Mouse (Mus musculus) thymus, adult 18-20 months (tissue): ENCODE measurements around the gene Snta1.

Experiments used
- DNase-seq, 2 experiments: peaks; one replicate each; pipeline ENCODE4 v3.0.0; 2022; ENCODE audit warnings: mixed read lengths in 2 of 2

Snta1 gene

DNA sequence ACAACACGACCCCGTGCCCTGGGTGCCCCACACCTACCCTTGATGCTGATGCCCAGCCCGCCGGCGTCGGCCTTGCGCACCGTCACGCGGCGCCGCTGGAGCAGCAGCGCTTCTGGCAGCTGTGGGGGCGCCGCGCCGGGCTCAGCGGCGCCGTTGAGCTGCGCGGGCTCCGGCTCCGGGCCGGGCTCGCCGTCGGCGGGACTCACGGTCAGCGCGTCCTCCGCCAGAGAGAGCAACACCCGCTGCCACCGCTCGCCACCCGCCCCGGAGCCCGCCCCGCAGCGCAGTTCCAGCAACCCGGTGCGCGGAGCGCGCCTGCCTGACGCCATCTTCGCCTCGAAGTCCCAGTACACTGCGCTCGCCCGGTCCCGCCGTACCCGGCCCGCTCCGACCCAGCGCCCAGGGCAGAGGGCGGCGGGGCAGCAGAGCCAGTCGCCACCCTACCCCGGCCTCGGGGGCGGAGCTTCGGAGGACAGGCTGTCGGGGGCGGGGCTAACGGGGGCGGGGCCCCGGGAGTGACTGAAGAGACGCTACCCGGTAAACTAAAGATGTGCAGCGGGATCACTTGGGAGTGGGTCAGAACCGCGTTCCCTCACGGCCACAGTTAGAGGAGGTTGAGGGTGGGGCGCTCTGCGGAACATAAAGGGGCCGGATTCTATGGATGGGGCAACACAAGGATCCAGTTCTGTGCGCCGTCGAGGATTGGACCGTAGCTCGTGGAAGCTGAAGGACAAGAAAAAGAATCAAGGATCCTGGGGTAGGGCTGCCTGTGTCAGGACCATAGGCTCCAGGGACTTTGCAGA lies at the start of gene Snta1:
Gene Snta1 (minus strand): TSS at position 457 of the 803 bp plus-strand sequence.
- peak; percentile 49 to 54 for DNase-seq

DNA sequence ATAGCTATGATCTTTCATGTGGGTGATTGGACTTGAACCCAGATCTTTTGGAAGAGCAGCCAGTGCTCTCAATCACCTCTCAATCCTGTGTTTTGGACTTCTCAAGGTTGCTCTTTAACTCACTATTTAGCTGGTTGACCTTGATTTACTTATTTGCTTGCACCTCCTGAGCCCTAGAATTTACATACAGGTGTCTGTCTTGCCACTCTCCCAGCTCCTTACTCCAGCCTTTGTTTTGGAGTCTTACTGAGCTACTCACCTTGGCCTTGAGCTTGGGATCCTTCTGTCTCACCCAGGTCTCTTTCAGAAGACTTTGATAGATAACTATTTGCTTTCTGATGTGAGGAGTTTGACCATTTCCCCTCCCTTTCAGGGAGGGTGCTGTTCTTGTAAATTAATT lies 48.7 kb upstream of the Snta1 start:
- DNase-seq: no peak

DNA sequence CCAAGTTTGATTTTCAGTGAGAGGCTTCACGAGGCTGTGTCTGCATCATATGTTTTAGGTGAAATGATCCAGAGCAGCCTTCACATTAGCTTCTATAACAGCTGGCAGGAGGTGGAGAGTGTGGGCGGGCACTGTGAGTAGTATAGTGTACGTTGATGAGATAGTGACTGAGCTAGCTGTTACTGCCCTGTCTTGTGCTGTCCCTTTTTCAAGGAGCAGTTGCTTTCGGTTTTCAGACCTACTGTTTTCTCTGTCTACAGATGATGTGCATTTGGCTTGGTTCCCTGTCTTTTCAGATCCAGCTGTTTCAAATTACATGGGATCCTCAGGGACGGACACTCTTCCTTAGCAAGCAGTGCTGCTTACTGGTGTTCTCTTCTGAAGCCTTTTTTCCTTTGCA lies 47.9 kb upstream of the Snta1 start:
- no peak for DNase-seq

DNA sequence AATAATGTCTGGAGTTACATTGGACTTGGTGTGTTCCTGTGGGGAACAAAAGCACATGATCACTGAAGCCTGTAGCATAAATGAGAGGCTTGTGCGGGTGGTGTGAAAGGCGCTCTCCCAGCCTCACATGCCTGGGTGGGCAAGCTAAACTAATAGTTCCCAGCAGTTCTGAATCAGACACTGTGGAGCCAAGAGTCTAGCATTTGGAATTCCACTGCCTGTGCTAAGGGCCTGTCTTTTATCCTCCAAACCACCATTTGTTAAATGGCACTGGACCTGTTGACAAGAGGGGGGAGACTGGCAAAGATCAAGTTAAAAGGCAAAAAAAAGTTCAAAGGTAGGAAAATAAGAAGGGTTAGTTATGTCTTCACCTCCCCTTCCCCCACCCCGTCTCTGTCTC lies 46.7 kb upstream of the Snta1 start:
- DNase-seq: no peak

DNA sequence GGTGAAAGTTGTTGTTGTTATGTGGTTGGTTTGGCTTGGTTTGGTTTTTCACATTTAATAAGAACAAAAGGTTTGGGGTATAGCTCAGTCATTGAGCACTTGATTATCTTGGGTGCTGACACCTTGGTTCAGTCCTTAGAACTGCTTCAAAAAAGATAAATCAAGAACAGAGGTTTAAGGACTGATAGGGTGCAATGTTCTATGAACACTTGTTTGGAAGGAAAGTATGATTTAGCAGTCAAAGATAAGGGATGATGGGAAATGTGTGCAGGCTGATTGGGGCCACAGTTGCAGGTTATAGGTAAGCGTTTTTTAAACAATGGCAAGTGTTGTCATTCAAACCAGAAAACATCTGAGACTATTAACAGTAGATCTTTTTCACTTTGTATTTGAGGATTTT lies 46.2 kb upstream of the Snta1 start:
- no peak for DNase-seq

DNA sequence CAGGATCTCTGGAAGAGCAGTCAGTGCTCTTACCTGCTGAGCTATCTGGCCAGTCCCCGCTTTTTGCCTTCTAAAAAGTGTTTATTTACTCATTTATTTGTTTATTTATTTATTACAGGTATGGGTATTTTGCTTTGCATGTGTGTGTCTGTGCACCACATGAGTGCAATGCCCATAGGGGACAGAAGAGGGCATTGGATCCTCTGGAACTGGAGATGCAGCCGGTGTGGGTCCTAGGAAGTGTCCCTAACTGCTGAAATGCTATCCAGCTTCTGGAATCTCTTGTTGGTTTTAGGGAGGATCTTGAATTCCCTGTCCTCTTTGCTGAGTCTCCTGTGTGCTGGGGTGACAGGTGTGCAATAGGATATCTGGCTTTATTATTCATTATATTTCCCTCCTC lies 45.1 kb upstream of the Snta1 start:
- DNase-seq: no peak

DNA sequence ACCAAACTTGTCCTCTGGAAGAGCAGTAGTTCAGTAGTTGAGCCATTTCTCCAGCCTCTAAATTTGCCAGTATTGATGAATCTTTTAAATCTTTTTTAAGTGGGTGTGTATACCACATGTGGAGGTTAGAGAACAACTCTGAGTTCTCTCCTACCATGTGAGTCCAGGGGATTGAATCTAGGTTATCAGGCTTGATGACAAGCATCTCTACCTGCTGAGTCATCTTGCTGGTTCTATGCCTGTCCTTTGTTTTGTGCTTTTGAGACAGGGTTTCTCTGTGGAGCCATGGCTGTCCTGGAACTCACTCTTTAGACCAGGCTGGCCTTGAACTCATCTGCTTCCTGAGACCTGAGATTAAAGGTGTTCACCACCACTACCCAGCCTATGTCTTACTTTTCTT lies 40.7 kb upstream of the Snta1 start:
- DNase-seq: no peak

DNA sequence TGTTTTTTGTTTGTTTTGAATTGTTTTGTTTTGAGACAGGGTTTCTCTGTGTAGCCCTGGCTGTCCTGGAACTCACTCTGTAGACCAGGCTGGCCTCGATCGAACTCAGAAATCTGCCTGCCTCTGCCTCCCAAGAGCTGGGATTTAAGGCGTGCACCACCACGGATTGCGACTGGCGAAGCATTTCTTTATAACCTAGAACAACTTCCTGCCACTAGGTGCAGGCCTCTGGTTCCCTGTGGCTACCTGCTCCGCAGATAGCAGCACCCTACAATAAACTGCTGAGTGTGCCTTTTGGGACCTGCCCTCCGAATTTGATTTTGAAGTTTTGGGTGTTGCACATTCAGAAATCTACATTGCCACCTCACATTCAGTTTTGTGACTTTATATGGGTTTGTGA lies 39.9 kb upstream of the Snta1 start:
- DNase-seq: no peak

DNA sequence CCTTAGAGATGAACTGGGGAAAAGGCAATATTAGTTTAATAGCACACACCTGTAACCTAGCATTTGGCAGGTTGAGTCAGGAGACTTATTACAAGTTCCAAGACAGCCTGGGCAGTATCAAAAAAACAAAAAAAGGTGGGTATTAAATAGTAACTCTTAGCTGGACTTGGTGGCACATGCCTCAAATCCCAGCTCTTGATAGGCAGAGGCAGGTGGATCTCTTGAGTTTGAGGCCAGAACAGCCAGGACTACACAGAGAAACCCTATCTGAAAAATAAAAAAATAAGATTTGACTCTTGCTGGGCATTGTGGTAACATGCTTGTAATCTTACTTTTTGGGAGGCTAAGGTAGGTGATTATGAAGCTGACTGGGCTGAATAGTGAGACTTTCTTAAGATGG lies 32.6 kb upstream of the Snta1 start:
- DNase-seq: no peak

DNA sequence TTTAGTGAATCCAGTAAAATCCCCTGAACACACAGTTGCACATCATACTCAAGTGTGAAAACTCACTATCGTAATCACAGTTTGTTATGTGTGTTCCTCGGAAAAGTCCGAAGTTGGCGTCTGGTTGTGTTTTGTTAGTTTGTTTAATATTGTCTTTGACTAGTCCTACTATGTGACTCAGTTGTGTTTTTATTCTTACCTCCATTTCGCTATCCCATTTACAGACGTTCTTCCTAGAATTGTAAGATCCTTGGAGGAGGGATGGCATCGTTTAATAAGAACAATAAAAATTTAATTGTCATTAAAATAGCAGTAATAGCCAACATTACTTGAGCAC lies 29.3 kb upstream of the Snta1 start:
- DNase-seq: no peak

DNA sequence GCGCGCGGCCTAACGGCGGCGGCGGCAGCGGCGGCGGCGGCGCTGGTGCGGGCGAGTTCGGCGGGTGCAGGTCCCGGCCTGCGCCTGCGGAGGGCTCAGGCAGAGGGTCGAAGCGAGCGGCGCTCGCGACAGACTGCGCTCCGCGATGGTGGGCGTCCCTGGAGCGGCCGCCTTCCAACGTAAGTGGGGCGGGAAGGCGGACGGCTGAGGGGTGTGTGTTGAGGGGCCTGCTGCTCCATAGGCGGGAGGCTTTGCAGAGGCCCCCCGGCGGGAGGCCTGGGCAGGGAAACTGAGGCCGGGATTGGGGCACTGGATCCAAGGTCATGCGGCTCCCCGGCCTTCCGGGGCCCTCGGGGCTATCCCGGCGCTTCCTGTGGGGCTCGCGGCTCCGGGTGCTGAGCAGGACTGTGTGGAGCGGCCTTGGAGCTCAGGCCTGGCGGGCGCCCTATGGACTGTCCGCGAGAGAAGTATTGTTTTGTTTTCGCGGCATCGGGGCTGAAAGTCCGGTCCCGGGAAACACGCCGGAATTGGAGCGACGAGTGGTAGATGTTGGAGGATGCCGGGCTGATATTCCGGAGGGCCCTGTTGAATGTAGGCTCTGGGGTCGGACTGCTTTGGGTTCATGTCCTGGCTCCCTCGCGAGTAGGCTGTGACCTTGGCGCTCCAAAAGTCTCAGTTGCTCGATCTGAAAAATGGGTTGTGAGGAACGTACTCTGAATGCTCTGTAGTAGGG lies 28.7 kb upstream of the Snta1 start, which contains the start of gene Cbfa2t2:
Gene Cbfa2t2 (plus strand): TSS at position 24 of the 733 bp plus-strand sequence.
- DNase-seq: no peak

DNA sequence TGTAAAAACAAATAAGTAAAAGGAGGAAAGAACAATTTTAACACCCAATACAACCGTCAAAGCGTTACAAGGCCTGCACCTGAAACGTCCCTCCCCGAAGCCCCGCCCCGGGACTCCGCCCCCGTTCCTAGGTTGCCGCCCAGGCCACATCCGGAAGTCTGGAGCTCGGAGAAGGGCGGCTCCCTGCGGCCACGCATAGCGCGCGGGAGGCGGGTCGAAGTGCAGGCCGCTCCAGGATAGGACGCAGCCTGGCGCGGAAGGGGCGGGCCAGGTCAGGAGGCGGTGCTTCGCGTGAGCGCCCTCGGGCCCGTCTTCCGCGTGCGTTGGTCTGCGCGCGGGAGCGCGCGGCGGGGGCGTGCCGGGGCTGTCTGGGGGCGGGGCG lies 28.2 kb upstream of the Snta1 start:
- peak; percentile 98 to 99 for DNase-seq

DNA sequence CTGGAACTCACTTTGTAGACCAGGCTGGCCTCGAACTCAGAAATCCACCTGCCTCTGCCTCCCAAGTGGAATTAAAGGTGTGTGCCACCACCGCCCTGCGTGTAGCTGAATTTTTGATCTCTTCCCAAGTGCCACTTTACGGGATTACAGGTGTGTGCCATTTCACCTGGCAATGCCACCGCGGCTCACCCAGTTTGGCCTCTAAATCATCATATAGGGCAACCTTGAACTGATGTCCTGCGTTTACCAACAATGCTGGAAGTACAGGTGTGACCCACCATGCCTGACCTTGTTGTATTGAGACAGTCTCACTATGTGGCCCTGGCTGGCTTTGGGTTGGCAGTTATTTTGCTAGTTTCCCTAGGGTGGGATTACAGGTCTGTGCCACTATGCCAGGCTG lies 26.8 kb upstream of the Snta1 start:
- no peak for DNase-seq

DNA sequence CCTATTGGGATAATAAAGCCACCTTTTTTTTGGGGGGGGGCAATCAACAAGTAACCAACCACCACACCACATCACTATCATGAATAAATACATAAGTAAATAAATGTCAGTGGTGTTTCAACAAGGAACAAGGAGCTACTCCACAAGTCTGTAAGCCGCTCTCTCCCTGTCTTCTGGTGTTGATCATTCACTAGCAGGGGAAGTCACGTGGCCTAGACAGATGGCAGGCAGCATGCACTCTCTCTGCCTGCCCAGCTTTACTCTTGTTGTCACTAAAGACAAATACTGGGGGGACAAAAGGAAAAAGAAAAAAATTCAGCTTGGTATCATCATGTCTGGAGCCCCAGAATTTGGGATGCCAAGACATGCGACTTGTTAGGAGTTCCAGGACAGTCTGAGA lies 25.5 kb upstream of the Snta1 start:
- DNase-seq: no peak

DNA sequence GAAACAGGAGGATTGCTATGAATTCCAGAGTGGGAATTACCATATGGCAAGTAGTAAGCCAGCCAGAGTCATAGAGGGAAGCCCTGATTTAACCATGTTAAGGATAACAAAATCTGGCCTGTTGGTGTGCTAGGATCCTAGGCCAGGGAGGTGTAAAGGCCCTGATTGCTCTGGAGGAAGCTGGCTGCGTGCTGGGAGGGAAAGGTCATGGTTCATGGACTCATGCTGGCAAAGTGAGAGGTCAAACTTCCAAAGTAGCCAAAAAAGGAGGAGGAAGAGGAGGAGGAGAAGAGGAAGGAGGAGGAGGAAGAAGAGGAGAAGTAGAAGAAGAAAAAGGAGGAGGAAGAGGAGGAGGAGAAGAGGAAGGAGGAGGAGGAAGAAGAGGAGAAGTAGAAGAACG lies 24.8 kb upstream of the Snta1 start:
- DNase-seq: no peak

DNA sequence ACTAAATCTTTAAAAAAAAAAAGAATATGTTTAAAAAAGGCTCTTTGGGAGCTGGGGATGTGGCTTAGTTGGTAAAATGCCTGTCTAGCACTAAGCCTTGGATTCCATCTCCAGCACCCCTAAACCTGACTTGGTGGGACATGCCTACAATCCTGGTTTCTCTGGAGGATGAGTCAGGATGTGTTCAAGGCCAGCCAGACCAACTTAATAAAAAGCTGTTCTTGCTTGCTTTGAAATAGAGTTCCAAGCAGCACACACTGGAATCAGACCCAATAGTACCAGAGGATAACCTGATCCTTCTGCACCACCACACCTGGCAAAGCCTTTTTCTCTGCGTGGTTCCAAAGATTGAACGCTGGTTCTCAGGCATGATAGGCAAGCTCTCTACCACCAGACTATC lies 22.7 kb upstream of the Snta1 start:
- DNase-seq: no peak

DNA sequence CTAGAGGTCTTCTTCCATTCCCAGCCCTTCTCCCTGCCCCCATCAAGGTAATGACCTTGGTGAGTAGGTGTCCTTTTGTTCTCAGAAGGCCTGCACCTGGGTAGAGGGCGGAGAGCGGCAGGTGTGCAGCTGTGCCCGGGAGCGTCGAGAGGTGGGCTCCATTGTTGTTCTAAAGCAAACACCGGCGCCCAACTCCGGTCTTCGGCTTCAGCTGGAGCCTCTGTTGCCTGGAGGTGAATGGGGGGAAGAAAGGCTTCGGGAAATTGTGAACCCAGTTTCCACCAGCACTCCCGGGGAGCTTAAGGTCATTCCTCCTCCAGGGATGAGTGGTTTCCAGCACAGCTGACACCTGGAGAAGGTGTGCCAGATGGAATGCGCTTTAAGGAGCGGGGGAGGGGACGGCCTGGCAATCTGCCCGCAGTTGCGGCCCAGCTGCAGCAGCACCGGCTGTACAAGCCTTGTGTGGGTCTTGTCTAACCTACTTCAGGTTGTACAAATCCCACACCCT lies 20.0 kb upstream of the Snta1 start:
- DNase-seq: no peak

DNA sequence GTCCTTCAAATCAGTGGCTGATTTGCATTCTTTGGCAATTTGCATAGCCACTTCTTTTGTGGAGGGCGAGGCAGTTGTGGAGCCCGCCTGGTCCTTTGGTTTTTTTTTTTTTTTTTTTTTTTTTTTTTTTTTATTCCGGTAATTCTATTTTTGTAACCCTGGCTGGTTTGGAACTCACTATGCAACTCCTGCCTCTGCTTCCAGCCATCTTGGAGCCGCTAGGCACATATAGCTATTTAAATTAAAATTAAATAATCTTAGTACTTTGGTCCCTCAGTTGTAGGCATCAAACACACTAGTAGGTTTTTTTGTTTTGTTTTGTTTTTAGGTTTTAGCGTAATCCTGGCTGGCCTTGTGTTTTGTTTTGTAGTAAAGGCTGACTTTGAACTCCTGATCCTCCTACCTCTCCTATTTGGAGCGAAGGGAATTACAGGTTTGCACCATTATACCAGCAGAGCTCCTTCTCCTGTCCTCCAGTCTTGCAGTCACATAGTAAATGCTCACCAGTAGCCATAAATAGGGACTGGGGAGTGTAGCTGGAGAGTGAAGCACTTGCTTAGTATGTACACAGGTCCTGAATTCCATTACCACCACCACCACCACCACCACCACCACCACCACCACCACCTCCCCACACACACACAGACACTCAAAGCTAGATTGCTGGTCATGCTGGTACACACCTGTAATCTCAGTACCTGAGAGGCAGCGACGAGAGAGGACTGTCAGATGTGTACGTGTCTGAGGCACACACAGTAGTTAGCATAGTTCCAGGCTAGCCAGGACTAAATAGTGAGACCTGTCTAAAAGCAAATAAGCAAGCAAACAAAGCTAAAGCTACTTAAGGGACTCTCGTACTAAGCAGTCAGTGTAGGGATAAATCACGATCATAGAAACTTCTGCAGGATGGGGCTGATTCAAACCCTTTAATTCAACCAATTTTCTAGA lies 19.3 kb upstream of the Snta1 start:
- DNase-seq: no peak

DNA sequence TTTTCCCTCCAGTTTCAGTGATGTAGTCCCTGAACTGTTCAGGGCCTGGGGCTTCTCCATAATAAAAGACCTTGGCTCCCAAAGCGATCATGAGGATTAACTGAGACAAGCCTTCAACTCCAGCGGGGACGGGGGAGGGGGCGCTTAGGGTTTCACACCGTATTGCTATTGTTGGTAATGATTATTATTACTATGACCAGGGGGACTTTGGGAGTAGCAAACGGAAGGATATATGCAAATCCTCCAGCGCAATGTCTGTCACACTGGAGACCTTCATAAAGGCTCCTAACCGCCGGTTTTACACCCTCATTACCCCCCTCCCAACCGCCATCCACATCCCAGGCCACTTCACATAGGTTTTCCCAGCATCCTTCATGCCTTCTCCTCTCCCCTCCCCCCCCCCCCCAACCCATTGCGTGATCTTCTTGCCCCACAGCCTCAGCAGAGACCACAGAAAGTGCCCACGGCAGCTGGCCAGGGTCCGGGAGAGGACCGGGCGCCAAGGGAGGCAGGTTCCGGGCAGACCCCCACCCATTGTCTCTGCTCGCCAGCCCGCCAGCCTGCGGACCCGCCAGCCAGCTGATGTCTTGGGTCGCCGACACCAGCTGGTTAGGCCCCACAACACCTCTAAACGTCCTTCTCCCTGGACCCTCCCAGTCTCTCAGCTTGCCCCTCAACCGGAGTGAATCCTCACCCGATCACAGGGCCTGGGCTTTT lies 18.4 kb upstream of the Snta1 start:
- DNase-seq: no peak

DNA sequence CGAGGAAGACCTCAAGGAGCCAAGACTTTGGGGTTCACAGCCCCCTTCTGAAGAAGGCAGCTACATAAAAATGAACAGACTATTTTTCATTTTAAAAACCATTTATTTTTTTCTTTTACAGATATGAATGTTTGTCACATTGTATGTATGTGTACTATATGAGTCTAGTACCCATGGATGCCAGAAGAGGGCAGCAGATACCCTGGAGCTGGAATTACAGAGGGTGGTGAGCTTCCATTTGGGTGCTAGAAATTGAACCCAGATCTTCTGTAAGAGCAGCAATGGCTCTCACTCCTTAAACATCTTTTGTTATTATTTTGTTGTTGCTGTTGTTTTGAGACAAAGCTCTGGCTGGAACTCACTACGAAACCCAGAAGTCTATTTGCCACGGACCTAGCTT lies 17.6 kb upstream of the Snta1 start:
- no peak for DNase-seq

DNA sequence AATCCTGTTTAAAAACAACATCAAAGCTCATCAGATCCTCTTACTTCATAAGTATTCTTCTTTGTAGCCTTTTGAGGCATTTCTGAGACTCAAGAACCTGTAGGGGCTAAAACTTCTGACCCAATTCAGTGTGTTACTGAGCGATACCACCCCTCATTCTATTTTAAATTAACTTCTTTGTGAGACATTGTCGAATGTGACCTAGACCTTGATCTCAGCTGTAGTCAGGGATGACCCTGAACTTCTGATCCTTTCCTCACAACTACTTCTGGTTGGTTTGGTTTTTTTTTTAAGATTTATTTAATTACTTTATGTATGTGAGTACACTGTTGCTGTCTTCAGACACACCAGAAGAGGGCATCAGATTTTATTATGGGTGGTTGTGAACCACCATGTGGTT lies 15.6 kb upstream of the Snta1 start:
- DNase-seq: no peak

DNA sequence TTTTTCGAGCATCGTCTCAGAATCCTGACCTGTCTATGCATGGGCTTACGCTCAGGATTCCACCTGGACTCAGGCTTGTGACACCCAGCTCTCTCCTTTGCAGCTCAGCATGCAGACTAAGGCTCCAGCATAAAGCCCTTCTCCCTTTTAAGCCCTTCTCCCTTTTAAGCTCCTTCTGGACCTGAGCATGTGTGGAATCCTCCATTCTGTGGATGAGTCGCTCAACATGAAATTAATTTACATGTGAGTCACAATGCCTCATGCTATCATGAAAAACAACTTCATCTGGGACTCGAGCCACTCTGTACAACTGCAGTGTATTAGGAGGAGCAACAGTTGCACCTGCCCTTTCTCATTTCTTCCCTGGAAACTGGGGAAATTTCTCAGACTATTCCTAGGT lies 14.3 kb upstream of the Snta1 start:
- DNase-seq: no peak
